Mouse (Mus musculus) adrenal gland (tissue): Measurements from ENCODE around the gene 1700020A23Rik.
"Not testable (repeated sequence)": the region's sequence is repeated elsewhere in the genome, so short reads cannot be mapped to it uniquely, and the experiment has no call there.

Experiments used
- intact Hi-C: fragments of 180-260 bp; cut with DNase I; formaldehyde crosslinking; loops from one replicate; pipeline ENCODE4 v1.15.1; 2025
- long read RNA-seq, 2 experiments: library from polyadenylated mRNA; unstranded; transcript quantifications; one replicate each; pipeline ENCODE4 v2.0.0; 2020; ENCODE audit warnings: borderline replicate concordance in 1 of 2; ENCODE audit not compliant: insufficient replicate concordance in 1 of 2

Gene 1700020A23Rik
- long read RNA-seq, experiment 1: 0 reads
- long read RNA-seq, experiment 2: 0 reads

GRCm38 (mm10) chr2:130404939-130405338 lies at the start of gene 1700020A23Rik, which contains the start of gene Gm28372:
Gene 1700020A23Rik, plus strand, starts transcription at chr2:130405259.
Gene Gm28372, plus strand, starts transcription at chr2:130405239.
- intact Hi-C loops: no loop called here

GRCm38 (mm10) chr2:130357551-130357950 lies 47.5 kb upstream of the 1700020A23Rik start:
- intact Hi-C loops: no loop called here

DNA sequence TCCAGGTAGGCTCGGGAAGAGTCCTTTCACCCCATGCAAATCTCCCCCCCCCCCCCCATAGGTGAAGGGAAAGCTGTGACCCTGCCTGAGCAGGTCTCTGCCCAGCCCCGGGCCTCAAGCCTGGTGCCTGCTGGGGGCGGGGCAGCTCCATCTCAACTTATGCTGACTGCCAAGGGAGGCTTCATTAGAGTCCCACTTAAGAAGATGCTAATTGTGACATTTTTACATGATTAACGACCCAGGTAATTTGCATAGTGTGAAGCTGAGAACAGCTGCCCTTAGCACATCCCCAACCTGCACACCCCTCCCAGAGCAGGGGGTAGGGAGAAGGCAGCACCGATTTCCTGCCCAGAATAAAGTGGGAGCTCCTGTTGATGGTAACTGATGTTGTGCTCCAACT lies 46.2 kb upstream of the 1700020A23Rik start:
- intact Hi-C loops: no loop called here

DNA sequence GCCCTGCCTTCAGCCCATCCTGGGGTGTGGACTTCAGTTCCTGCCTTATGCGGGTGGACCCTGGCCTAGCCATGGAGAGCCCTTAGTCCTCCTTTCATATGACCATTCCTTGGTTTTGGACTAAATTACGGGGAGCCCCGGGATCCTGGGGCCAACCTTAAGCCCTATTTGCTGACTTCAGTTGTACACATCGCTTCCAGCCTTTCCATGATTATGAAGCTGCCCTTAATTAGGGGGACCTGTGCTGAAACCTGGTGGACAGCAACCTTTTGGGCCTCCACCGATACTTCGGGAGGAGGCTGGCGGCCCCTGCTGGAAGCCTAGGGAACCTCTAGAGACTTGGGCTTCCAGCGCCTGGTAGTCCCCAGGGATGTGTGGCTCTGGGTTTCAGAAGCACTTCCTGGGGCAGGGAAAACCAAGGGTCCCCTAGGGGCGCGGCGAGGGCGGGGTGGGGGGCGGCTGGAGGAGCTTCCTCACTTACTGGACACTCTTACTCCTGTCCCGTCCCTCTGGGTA lies 42.5 kb upstream of the 1700020A23Rik start:
- intact Hi-C loops: loop anchor here (2.0 kb wide), 1 partner anchor 70 kb away; no protein-coding TSS in a partner anchor

DNA sequence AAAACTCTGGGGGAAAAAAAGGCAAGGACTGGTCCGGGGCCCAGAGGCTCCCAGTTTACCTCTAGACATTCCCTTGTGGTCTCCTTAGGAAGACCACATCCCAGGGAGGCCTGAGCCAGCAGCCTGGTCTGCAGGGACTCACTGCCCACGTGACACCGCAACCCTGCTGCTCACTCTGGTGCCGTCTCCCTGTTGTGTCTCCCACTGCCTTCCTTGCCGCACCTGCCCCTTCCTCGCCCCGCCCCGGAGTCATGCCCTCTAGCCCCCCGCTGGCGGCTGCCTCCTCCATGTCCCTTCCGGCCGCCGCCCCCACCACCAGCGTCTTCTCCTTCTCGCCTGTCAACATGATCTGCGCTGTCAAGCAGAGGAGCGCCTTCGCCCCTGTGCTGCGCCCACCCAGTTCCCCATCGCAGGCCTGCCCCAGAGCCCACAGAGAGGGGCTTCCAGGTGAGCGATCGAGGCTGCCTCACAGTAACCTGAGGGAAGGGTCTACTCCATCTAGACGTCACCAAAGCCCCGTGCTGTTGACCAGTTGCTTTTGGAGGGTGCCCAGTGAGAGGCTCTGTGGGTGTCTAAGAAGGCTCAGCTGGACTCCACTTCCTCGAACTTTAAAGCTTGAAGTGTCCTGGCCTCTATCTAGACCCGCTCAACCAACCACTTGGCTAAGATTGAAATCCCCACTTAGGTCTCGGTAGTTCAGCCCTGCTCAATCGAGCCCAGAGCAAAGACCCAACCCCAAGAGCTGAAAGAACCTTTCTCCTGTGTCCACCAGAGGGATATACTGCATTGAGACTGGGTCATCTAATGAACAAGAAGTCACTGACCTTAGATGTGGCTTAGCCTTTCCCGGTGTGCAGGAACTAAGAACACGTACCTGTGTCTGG lies 39.6 kb upstream of the 1700020A23Rik start:
- intact Hi-C loops: no loop called here

DNA sequence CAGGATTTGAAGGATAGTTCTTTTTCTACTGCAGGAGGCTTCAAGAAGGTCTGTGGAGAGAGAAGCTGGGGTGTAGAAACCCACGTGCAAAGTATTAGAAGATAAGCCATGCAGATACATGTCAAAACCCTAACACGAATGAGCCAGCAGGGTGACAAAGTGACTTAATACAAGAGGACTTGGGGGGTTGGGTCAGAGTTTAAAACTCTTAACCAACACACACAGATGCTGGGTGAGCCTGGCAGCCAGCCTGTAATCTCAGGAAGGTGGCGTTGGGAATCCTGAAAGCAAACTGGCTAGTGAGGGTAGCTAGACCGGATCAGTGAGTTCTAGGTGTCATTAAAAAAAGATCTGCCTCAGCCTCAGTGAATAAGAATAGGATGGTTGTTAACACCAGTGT lies 37.7 kb upstream of the 1700020A23Rik start:
- intact Hi-C loops: no loop called here

DNA sequence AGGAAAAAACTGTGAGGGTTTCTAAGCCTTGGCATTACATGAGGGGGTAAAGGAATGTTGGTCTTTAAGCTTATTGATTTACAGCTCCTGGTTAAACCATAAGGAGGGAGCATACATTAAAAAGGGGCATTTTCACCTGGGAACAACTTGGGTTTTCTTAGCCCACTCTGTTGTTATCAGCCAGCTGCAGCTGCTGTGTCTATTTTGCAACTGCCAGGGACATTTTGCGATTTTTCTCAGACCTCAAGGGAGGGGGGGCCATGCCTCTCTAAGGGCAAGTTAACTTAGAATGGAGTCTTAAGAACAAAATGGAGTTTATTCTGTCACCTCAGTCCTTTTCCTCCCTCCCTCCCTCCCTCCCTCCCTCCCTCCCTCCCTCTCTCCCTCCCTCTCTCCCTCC lies 32.0 kb upstream of the 1700020A23Rik start:
- intact Hi-C loops: not testable (repeated sequence)

DNA sequence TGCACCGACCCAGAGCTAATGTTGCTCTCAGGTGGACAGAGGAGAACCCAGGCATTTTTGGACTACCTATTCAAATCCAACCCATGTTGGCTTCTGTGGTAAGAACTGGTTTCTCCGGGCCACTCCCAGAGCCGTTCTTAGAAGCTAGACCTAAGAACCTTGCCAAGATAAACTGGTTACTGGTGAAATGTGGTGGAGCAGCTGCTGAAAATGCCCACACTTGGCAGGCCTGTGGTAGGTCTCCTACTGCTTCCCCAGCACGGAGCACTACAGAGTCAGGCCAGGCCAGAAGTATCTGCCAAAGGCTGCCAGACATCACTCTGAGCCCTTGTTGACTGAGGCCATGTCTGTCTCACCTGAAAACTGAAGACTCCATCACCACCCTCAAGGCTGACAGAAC lies 30.1 kb upstream of the 1700020A23Rik start:
- intact Hi-C loops: no loop called here

GRCm38 (mm10) chr2:130383205-130383604 lies 21.9 kb upstream of the 1700020A23Rik start:
- intact Hi-C loops: no loop called here

GRCm38 (mm10) chr2:130383895-130384294 lies 21.2 kb upstream of the 1700020A23Rik start:
- intact Hi-C loops: no loop called here

DNA sequence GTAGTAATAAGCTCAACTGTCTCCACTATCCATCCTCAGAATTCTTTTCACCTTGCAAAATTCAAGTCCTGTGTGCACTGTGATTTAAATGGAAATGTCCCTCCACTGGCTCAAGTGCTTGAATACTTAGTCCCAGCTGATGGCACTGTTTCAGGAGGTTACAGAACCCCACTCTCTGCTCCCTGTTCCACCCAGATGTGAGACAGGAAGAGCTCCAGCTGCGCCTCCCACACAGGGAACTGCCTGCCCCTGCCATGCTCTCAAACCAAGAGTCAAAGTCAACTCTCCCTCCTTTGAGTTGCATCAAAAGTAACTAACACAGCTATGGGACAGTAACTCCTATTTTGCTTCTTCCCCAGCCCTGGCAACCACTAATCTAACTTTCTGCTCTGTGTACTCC lies 18.8 kb upstream of the 1700020A23Rik start:
- intact Hi-C loops: no loop called here

DNA sequence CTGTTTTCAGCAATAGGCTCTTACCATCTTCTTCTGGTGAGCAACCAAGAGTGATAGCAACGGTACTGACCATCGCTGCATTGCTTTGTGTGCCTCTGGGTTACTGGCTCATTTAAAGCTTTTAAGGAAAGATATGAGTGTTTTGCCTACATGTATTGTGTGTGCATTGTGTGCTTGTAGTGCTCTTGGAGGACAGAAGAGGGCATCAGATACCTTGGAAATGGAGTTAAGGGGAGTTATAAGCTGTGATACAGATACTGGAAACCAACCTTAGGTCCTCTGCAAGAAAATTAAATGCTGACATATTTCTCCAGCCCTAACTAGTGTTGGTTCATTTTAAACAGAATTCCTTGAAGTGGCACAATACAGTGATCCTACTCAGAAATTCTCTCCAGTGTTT lies 16.3 kb upstream of the 1700020A23Rik start:
- intact Hi-C loops: no loop called here

- intact Hi-C loops: no loop called here
These were observed 13.9 kb upstream of the 1700020A23Rik start for GRCm38 (mm10) chr2:130390993-130391625.

DNA sequence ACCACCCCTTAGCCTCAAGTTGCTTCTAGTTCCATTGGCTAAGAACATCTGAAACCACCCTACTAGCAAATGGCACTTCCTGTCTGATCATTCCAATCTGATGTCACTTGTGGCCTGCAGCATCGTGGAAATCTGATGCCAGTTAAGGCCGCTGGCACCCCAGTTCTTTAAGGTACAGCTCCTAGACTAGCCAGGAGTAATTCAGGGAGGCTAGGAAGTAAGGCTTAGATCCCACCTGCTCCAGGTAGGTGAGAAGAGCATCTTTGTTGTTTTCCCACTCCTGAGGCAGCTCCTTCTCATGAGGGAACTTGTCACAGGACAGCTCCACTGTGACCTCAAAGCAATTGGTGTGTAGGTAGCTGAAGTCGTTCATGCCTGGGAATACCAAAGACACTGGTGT lies 12.2 kb upstream of the 1700020A23Rik start:
- intact Hi-C loops: loop anchor here (2.0 kb wide), 1 partner anchor 18 kb away; no protein-coding TSS in a partner anchor

- intact Hi-C loops: no loop called here
These were observed 9.4 kb upstream of the 1700020A23Rik start for GRCm38 (mm10) chr2:130395696-130396095.

DNA sequence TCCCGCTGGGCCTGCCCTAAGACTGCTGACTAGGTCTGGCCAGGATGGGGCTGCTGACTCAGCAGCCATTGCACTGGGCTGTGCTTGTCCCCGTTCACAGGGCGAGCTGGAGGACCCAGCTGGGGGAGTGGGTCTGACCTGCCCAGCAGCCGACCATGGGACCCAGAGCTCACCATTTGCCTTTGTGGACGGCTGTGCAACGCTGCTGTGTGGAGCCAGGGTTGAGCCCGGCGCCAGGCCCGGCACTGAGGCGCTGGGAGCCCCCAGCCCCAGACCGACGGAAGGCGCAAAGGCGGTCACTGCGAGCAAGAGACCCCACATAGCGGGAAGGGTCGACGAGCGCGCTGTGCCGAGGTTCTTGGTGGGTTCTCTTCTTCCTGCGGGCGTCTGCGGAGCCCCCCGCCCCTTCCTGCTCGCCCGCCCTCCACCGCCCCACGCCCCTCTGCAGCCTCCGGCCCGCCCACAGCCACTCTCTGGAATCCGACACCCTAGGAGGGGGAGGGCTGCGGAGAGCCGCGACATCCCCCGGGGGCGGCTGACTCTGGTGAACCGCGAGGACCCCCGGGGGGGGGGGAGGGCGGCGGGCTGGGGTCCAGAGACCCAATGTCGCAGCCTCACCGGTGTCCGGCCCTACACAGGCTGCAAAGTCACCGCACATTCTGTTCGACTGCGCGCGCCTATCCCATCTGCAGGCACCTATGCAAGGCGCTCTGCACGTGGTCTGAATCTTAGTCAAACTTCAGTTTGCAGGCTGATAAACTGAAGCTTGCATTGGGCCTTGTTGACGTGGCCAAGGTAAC lies 7.7 kb upstream of the 1700020A23Rik start, which contains the start of gene Cpxm1:
TSS of gene Cpxm1 (minus strand) at position 389 of the 800 bp plus-strand sequence.
- intact Hi-C loops: no loop called here

DNA sequence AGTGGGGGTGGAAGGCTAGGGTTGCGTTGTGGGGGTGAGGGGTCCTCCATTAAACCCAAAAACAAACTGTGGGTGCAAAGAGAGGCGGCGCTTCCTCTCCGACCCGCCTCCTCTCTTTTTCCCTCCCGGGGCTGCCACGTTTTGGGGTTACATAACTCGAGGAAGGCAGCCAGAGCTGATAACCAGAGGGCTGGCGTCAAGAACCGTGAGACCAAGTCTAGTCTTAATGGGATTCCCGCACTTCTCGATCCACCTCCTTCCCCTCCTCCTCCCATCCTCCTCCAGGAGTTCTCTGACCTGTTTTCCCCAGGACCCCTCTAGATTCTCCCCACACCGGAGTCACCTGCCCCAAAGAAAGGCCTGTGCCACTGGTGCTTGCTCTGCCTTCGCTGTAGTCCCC lies 7.0 kb upstream of the 1700020A23Rik start:
- intact Hi-C loops: no loop called here

DNA sequence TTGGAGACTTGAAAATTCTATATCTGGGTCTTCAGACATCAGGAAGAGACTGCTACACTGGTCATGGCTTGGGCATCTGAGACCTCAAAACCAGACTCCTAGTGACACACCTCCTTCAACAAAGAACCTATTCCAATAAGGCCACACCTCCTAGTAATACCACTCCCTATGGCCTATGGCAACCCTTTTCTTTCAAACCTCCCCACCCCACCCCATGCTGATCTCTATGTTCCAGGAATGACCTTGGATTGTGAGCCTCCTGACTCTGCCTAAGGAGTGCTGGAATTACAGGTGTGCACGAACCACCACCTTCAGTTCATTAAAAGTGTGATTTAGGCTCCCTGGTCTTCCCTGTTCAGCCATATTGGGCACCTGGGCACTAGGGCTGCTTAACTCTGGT lies 5.0 kb upstream of the 1700020A23Rik start:
- intact Hi-C loops: no loop called here

DNA sequence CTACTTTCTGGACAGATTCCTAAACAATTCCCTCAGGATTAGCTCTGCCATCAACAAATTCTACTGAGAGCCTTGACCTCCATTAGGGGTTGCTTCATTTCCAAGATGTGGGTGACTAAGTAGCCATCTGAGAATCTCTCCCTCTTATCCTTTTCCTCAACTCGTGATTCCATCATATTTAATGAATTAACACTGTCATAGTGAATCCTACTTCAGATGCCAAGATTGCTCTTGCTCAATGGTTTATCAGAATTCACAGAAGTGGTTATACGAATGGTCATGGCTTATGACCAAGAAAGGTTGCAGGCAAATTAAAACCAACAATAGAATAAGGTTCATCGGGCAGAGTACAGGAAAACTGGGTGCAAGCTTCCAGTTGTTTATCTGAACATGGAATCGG lies 3.2 kb upstream of the 1700020A23Rik start:
- intact Hi-C loops: no loop called here

GRCm38 (mm10) chr2:130406178-130406577 lies 1.1 kb downstream of the 1700020A23Rik start, which contains the start of gene Tmem239:
Gene Tmem239, plus strand, starts transcription at chr2:130406478.
- intact Hi-C loops: no loop called here

- intact Hi-C loops: no loop called here
These were observed 3.1 kb downstream of the 1700020A23Rik start for GRCm38 (mm10) chr2:130408194-130408593.
